Mouse (Mus musculus) small intestine, adult 2 months (tissue): ENCODE data around the gene Zfp316. TPM values are rescaled to one million over a fixed set of nuclear protein-coding genes. Genes with fewer than 3 reads are reported as not detected.

Experiments
- H3K27ac ChIP-seq: fragments of 200-500 bp; 2 replicates; pipeline ENCODE4 v1.5.1; 2012; ENCODE audit warnings: low read depth, low read length, control low read depth, inconsistent platforms; ENCODE audit not compliant: insufficient read depth
- H3K27me3 ChIP-seq: fragments of 200-500 bp; 2 replicates; pipeline ENCODE4 v1.6.1; 2012; ENCODE audit warnings: mild to moderate bottlenecking, moderate library complexity, low read length, inconsistent platforms; ENCODE audit not compliant: control insufficient read depth, insufficient read depth
- H3K36me3 ChIP-seq: fragments of 200-500 bp; 2 replicates; pipeline ENCODE4 v1.6.1; 2012; ENCODE audit warnings: mild to moderate bottlenecking, low read length, control low read depth, inconsistent platforms; ENCODE audit not compliant: control insufficient read depth, insufficient read depth
- H3K4me1 ChIP-seq: fragments of 200-500 bp; 2 replicates; pipeline ENCODE4 v1.6.1; 2012; ENCODE audit warnings: low read length, inconsistent platforms, mixed read lengths; ENCODE audit not compliant: control insufficient read depth, insufficient read depth, insufficient read length
- H3K4me3 ChIP-seq: fragments of 200-500 bp; 2 replicates; pipeline ENCODE4 v1.5.1; 2012; ENCODE audit warnings: low read depth, mild to moderate bottlenecking, control low read depth, inconsistent platforms, low read length, moderate library complexity
- CTCF ChIP-seq: fragments of 200-500 bp; IDR thresholded peaks from 2 replicates; pipeline ENCODE4 v1.5.1; 2012; ENCODE audit warnings: low read depth, mild to moderate bottlenecking, control low read depth, inconsistent platforms, low read length, moderate library complexity, mixed read lengths; ENCODE audit not compliant: insufficient replicate concordance, insufficient read length; ENCODE audit errors: extremely low read depth
- POLR2A ChIP-seq: fragments of 200-500 bp; IDR thresholded peaks from 2 replicates; pipeline ENCODE4 v1.6.1; 2012; ENCODE audit warnings: low read depth, mild to moderate bottlenecking, control low read depth, inconsistent platforms, low read length, moderate library complexity
- WGBS: fragments of 180-500 bp; shearing (Covaris S2); methylation state at CpG from one replicate; pipeline ENCODE4 v1.1.7; 2018; 5-methylcytosine and 5-hydroxymethylcytosine counted together
- polyA plus RNA-seq: library from polyadenylated mRNA; depleted of rRNA; stranded (reverse); fragments of >200 nt; gene quantifications from 2 replicates; pipeline ENCODE4 v1.2.3, GENCODE M21; 2012

Zfp316 gene
- polyA plus RNA-seq, 1 experiment, result 5.6 TPM

GRCm38 (mm10) chr5:143294862-143295261 lies 25.0 kb upstream of the Zfp316 start:
- TF ChIP-seq CTCF (peak; percentile 32; the same call in 1 of the 2 replicates), POLR2A (no peak)
- H3K36me3 ChIP-seq, result 0 out of 2 replicates have a peak, but pooled peaks cover 1% of the 10 kb centered on the region
- no peak overlapping the region for H3K4me3 ChIP-seq
- no peak overlapping the region for H3K27ac ChIP-seq
- peaks cover 15% of the 10 kb centered on the region for H3K27me3 ChIP-seq
- H3K4me1 ChIP-seq, result no peaks in the 10 kb centered on the region
- WGBS, result 92% methylated on average over 3 of the region's 3 CpGs

GRCm38 (mm10) chr5:143293404-143293803 lies 23.6 kb upstream of the Zfp316 start, which contains the start of gene Zfp853:
Zfp853 (minus strand) TSS chr5:143293623.
- Histone ChIP-seq H3K4me1 (0 out of 2 replicates have a peak, but pooled peaks cover 3% of the 10 kb centered on the region), H3K27ac (no peak within 1 kb of the TSS), H3K36me3 (no peaks in the 10 kb centered on the region), H3K27me3 (peaks cover 17% of the 10 kb centered on the region), H3K4me3 (peak within 1 kb of the TSS; percentile 35; the same call in 1 of the 2 replicates)
- TF ChIP-seq CTCF (no peak), POLR2A (no peak)
- WGBS, result 3% methylated on average over 38 of the region's 38 CpGs

- peaks cover 22% of the 10 kb centered on the region for H3K27me3 ChIP-seq
- no peaks in the 10 kb centered on the region for H3K36me3 ChIP-seq
- no peak for TF ChIP-seq POLR2A
- H3K27ac ChIP-seq, result no peak overlapping the region
- H3K4me3 ChIP-seq, result no peak overlapping the region
- peaks cover 5% of the 10 kb centered on the region for H3K4me1 ChIP-seq
- WGBS, result 3% methylated on average over 18 of the region's 19 CpGs
These were observed 23.1 kb upstream of the Zfp316 start for GRCm38 (mm10) chr5:143292879-143293278.

GRCm38 (mm10) chr5:143289299-143289698 lies 19.5 kb upstream of the Zfp316 start:
- H3K36me3 ChIP-seq, result no peaks in the 10 kb centered on the region
- WGBS, result 76% methylated on average over 9 of the region's 9 CpGs
- H3K27ac ChIP-seq, result no peak overlapping the region
- H3K4me3 ChIP-seq, result no peak overlapping the region
- H3K4me1 ChIP-seq, result peaks cover 9% of the 10 kb centered on the region
- H3K27me3 ChIP-seq, result peaks cover 32% of the 10 kb centered on the region
- TF ChIP-seq POLR2A (no peak), CTCF (no peak)

- TF ChIP-seq CTCF (no peak), POLR2A (no peak)
- Histone ChIP-seq H3K4me1 (peaks cover 9% of the 10 kb centered on the region), H3K27me3 (peaks cover 28% of the 10 kb centered on the region), H3K27ac (no peak overlapping the region), H3K36me3 (no peaks in the 10 kb centered on the region), H3K4me3 (peak overlapping the region; percentile 36)
- whole genome bisulfite sequencing, result 11% methylated on average over 9 of the region's 9 CpGs
These were observed 18.6 kb upstream of the Zfp316 start for GRCm38 (mm10) chr5:143288378-143288911.

GRCm38 (mm10) chr5:143287774-143288328 lies 18.0 kb upstream of the Zfp316 start:
- Histone ChIP-seq H3K36me3 (no peaks in the 10 kb centered on the region), H3K4me3 (peak overlapping the region; percentile 36), H3K27me3 (peaks cover 22% of the 10 kb centered on the region), H3K27ac (no peak overlapping the region), H3K4me1 (peaks cover 9% of the 10 kb centered on the region)
- TF ChIP-seq POLR2A (no peak), CTCF (no peak)
- WGBS, result 3% methylated on average over 48 of the region's 48 CpGs

GRCm38 (mm10) chr5:143284762-143285161 lies 14.9 kb upstream of the Zfp316 start:
- Histone ChIP-seq H3K4me1 (peaks cover 9% of the 10 kb centered on the region), H3K36me3 (no peaks in the 10 kb centered on the region), H3K27ac (no peak overlapping the region), H3K27me3 (peaks cover 17% of the 10 kb centered on the region), H3K4me3 (no peak overlapping the region)
- TF ChIP-seq CTCF (no peak; the same call in 1 of the 2 replicates), POLR2A (no peak)
- 50% methylated on average over 6 of the region's 6 CpGs for WGBS
